Mouse (Mus musculus): ENCODE measurements around the gene Plekha3. TPM values are rescaled to one million over a fixed set of nuclear protein-coding genes. Genes with fewer than 3 reads are reported as not detected.

Plekha3 gene
- polyA plus RNA-seq (2017; shearing (Covaris generic)): 10 to 100 TPM in 1 of 2 experiments, 1 to 10 TPM in 1; 9.1 to 13.0 TPM

- peak; percentile 50 for ATAC-seq
Measured at GRCm38 (mm10) chr2:76674725-76675427, at the start of gene Plekha3. Plekha3 (plus strand) TSS chr2:76675281.

DNA sequence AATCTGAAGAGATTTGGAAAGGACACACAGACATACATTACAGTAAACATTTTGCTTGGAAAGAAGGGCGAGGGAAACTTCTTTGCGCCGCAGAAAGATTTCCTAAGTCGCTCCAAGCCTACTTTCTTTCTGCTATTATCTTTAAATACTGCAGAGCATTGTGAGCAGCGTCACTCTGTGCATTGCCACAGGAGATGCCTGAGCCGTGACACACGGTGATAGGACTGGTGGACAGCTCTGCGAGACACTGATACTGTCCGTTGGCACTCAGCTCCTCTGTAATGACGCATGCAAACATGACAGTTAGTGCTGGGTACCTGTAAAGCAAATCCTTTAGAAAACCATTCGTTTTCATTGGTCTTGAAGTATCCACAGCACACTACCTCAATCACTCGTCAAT lies 44.8 kb upstream of the Plekha3 start:
- ATAC-seq: no peak

DNA sequence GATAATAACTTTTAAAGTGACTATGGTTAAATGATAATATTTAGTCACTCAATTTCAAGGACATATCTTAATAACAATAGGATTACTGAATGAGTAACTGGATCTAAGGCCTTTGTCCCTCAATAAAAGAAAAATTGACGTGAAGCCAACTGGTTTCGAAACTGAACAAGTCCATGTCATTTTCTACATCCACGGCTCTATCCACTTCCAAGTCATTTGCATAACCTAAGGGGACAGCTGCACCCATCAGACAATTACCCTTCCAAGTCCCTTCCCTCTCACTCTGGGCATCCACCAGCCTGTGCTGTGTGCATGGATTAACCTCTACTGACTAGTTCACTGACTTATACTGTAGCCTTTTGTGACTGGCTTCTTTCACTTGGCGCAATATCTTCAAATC lies 43.5 kb upstream of the Plekha3 start:
- ATAC-seq: no peak

GRCm38 (mm10) chr2:76639637-76640036 lies 35.4 kb upstream of the Plekha3 start:
- ATAC-seq: no peak

DNA sequence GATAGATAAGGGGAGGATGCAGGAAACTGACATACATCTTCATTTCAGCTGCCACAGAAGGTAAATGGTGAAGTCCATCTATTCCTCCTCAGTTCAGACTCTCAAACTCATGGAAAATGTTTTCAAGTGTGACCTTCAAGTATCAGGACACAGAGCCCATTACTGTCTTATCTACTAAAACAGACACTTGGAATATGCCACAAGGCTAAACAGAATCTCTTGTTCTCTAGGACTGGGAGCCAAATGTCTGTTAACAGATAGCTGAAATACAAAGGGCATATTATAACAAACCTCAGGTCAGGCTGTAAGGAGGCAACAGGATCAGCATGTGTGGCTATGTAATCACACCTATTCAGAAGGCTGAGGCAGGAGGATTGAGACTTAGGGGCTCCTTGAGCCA lies 31.3 kb upstream of the Plekha3 start:
- ATAC-seq: no peak

- peak; percentile 17 for ATAC-seq
Measured at GRCm38 (mm10) chr2:76647441-76647869, 27.6 kb upstream of the Plekha3 start.

GRCm38 (mm10) chr2:76647883-76648570 lies 27.1 kb upstream of the Plekha3 start, which contains the start of the genes Prkra and Pjvk:
Prkra (minus strand) TSS chr2:76648015.
Pjvk (plus strand) TSS chr2:76648476.
- peak; percentile 95 for ATAC-seq

DNA sequence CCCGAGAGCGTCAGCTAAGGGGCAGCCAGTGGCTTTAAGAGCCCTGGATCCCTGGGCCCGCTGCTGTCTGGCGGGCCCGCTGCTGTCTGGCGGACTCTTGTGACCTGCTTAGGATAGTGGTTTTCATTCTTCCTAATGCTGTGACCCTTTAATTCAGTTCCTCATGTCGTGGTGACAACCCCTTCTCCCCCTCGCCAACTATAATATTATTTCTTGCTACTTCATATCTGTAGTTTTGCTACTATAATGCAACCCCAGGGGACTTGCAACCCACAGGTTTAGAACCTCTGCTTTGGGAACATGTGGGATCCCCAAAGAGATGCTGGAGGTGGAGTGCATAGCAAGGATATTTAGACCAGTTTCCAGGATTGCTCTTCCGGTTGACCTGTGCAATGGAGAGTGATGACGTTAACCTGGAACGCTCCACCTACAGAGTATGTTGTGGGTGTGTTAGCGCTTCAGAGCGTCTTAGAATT lies 26.4 kb upstream of the Plekha3 start:
- ATAC-seq: no peak

DNA sequence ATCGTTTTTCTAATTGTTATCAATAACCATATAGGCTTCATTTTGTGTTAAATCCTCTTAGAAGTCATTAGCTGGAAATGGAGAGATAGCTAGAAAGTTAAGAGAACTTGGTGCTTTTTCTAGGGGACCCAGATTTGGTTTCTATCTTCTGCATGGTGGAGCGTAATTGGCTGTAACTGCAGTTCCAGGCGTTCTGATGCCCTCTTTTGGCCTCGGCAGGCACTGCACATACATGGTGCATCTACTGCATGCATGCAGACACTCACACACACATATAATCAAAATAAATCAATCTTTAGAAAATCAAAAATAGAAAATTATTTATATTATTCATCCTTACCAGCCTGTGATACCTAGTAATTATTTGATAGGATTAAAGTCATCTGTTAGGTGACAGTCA lies 22.0 kb upstream of the Plekha3 start:
- ATAC-seq: no peak

DNA sequence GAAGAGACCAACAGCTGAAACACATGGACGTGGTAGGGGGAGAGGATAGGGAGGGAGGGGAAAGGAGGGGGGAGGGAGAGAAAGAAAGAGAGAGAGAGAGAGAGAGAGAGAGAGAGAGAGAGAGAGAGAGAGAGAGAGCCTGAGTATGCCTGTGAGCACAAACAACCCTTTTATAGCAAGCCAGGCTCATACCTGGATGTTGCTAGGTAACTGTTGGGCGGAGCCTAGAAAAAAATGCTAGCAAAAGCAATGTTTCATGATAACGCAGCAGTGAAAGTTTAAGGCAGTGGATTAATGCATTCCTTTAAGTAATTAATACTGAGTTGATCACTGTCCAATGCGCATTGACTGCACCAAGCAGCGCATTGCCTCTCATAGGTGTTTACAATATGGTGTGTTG lies 20.4 kb upstream of the Plekha3 start:
- ATAC-seq: no peak

GRCm38 (mm10) chr2:76655444-76655843 lies 19.6 kb upstream of the Plekha3 start:
- ATAC-seq: no peak

GRCm38 (mm10) chr2:76655982-76656381 lies 19.1 kb upstream of the Plekha3 start:
- no peak for ATAC-seq

DNA sequence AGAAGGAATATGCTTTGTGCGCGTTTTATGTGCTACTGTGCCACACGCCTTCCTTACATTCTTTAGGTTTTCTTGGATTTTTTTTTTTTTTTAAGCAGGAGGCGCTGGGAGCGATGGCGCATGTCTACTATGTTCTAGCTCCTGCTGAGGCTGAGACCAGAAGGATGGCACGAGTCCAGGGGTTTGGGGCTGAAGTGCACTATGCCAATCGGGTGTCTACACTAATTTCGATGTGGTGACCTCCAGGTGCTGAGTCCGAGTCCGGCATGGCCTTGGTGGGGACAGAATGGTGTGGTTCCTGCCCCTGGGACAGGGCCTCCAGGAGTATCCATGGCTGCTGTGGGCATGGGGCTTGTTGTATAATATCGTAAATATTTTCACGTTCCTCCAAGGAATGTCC lies 16.5 kb upstream of the Plekha3 start:
- no peak for ATAC-seq

- ATAC-seq: no peak
Measured at GRCm38 (mm10) chr2:76659419-76659818, 15.7 kb upstream of the Plekha3 start.

DNA sequence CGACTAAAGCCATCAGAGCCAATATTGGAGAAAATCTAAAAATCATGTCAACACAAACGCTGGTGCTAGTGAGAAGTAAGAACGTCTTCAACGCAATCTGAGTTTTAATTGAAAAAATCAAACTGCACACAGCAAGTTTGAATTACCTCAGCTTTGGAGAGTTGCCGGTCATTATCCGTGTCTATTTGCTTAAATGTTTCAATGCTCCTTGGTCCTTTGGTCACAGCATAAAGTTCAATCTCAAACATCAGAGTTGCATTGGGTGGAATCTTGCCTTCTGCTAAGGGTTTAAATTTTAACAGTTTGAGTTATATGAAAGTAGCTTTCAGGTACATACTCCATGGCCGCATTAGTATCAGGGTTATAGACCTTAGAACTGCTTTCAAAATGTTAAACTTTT lies 9.6 kb upstream of the Plekha3 start:
- ATAC-seq: no peak

DNA sequence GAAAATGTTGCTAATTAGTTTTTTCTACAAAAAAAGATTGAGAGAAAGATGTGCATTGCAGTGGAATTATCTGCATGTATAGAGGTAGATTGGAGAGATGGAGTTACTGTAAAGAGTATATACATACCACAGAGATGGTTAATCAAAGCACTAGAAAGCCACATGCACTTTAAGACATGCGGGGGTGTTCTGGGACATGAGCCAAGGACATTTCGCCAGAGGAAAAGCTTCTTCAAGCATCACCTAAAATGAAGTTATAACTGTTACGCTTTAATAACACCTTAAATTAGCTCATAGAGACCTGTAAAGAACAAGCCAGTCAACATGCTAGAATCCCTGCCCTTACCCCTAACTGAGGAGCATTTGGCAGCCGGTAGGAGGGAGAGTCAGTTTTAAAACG lies 7.9 kb upstream of the Plekha3 start:
- ATAC-seq: no peak

- no peak for ATAC-seq
Measured at GRCm38 (mm10) chr2:76671641-76672040, 3.4 kb upstream of the Plekha3 start.

DNA sequence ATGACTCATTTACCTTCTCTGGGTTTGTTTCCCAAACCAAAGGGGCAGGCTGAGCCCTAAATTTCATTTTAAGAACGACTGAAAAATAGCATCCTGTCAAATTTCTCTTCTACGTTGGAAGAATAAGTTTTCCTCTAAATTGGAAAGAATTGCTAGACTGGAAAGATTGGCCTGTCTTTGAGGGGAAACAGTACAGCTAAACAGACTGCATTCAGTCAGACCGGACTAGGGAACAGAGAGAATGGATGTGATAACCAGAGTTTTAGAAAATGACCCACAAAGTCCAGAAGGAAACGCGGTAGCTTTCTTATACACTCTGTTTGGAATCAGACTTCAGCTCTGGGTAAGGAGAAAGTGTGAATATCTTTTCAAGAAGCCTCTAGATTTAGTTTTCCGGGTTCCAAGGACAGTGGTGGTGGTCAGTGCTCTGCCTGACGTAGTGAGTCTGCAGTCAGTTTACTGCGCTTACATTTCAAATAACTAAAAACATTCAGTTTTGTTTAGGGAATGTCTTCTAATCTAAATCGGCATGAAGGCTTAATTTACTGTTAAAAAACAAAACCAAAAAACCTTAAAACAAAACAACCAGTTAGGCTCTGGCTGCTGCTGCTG lies 2.8 kb upstream of the Plekha3 start:
- no peak for ATAC-seq

- ATAC-seq: peak; percentile 87
Measured at GRCm38 (mm10) chr2:76672966-76673392, 2.1 kb upstream of the Plekha3 start, which contains the start of gene Fkbp7. Fkbp7 (minus strand) TSS chr2:76673116.

DNA sequence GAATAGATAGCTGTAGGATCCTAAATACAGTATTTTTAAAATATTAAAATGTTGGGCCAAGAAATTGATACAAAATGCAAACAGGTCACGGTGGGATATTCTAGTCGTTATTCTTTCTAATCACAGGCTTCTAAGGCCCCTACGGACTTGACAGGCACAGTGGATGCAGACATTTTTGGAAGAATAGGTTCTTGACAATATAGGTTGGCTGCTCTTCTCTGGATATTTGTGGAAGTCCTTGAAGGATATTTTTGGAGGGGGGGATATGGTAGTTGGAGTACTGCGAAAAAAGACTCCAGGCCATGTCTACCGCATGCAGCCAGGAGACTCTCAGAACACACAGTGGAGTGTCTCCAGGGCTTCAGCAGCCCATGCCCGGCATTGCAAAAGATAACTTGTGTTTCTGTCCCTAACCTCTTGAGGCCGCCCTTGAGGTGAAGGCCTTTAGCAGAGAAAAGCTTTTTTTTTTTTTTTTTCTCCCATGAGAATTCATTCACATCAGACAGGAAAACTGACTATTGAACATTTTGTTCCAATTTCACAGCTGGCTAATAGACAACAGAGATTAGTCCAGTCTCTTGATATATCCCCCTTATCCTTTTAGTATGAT lies 1.5 kb upstream of the Plekha3 start:
- ATAC-seq: peak; percentile 25

GRCm38 (mm10) chr2:76675451-76675850 lies 370 bp downstream of the Plekha3 start:
- peak; percentile 14 for ATAC-seq

GRCm38 (mm10) chr2:76675949-76676348 lies 868 bp downstream of the Plekha3 start:
- no peak for ATAC-seq

All from activated CD4-positive, CD25-positive, alpha-beta regulatory T cell, adult 4 months (primary cell).